Mouse (Mus musculus) testis, adult 2 months (tissue): ENCODE results near the gene Prkaa1. TPM values are rescaled to one million over a fixed set of nuclear protein-coding genes. Genes with fewer than 3 reads are reported as not detected.
A peak's percentile ranks its signal among the peaks of the same experiment; 100 is the strongest.

Experiments used
- H3K27ac ChIP-seq: fragments of 200-500 bp; 2 replicates; pipeline ENCODE4 v1.5.1; 2012; ENCODE audit warnings: low read depth, low read length; ENCODE audit not compliant: control insufficient read depth, insufficient read depth
- H3K27me3 ChIP-seq: fragments of 200-500 bp; 2 replicates; pipeline ENCODE4 v1.6.1; 2012; ENCODE audit warnings: mild to moderate bottlenecking, low read length, moderate library complexity; ENCODE audit not compliant: control insufficient read depth, insufficient read depth
- H3K36me3 ChIP-seq: fragments of 200-500 bp; 2 replicates; pipeline ENCODE4 v1.6.1; 2012; ENCODE audit warnings: mild to moderate bottlenecking, low read length; ENCODE audit not compliant: control insufficient read depth, insufficient read depth
- H3K4me1 ChIP-seq: fragments of 200-500 bp; 2 replicates; pipeline ENCODE4 v1.6.1; 2012; ENCODE audit warnings: low read length; ENCODE audit not compliant: control insufficient read depth, insufficient read depth
- H3K4me3 ChIP-seq: fragments of 200-500 bp; 2 replicates; pipeline ENCODE4 v1.5.1; 2012; ENCODE audit warnings: low read depth, mild to moderate bottlenecking, low read length, moderate library complexity, mixed read lengths; ENCODE audit not compliant: control insufficient read depth
- CTCF ChIP-seq: fragments of 200-500 bp; IDR thresholded peaks from 2 replicates; pipeline ENCODE4 v1.5.1; 2012; ENCODE audit warnings: low read depth, mild to moderate bottlenecking, inconsistent platforms, low read length, moderate library complexity; ENCODE audit not compliant: control insufficient read depth, insufficient read depth, insufficient replicate concordance
- POLR2A ChIP-seq: fragments of 200-500 bp; IDR thresholded peaks from 2 replicates; pipeline ENCODE4 v1.6.1; 2012; ENCODE audit warnings: low read depth, mild to moderate bottlenecking, inconsistent platforms, low read length, moderate library complexity; ENCODE audit not compliant: control insufficient read depth
- polyA plus RNA-seq: library from polyadenylated mRNA; depleted of rRNA; stranded (reverse); fragments of >200 nt; gene quantifications from 2 replicates; pipeline ENCODE4 v1.2.3, GENCODE M21; 2012

The Prkaa1 gene
- polyA plus RNA-seq, 1 experiment: 6.3 TPM

DNA sequence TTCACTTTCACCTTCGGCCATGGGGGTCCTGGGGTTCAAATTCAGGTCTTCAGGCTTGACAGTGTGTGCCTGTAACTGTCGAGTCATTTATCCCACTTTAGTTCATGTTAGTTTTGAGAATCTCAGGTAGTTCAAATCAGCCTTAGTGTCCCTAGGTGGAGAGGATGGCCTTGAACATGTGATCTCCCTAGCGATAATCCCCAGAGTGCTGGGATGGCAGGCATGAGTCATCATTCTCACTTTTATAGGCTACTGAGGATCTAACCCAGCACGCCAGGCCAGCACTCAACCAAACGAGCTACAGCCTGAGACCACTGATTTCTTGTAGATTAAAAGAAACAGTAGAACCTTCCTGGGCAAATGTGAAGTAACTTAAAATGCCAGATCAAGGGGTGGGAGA lies 1.6 kb upstream of the Prkaa1 start:
- H3K4me1 ChIP-seq: peaks cover 5% of the 10 kb centered on the region
- TF ChIP-seq CTCF (no peak), POLR2A (no peak)
- H3K27ac ChIP-seq: no peak overlapping the region
- H3K4me3 ChIP-seq: no peak overlapping the region
- no peaks in the 10 kb centered on the region for H3K36me3 ChIP-seq
- H3K27me3 ChIP-seq: no peaks in the 10 kb centered on the region

- peaks cover 5% of the 10 kb centered on the region for H3K4me1 ChIP-seq
- TF ChIP-seq POLR2A (no peak), CTCF (no peak)
- H3K27ac ChIP-seq: no peak overlapping the region
- no peaks in the 10 kb centered on the region for H3K27me3 ChIP-seq
- no peak overlapping the region for H3K4me3 ChIP-seq
- H3K36me3 ChIP-seq: no peaks in the 10 kb centered on the region
Observed at GRCm38 (mm10) chr15:5142714-5143113, 947 bp upstream of the Prkaa1 start.

GRCm38 (mm10) chr15:5144021-5144778 lies 539 bp downstream of the Prkaa1 start:
- Histone ChIP-seq H3K36me3 (no peaks in the 10 kb centered on the region), H3K4me1 (peaks cover 7% of the 10 kb centered on the region), H3K4me3 (peak overlapping the region; percentile 99), H3K27ac (peak overlapping the region; percentile 80), H3K27me3 (no peaks in the 10 kb centered on the region)
- TF ChIP-seq POLR2A: no peak; the same call in 1 of the 2 replicates

DNA sequence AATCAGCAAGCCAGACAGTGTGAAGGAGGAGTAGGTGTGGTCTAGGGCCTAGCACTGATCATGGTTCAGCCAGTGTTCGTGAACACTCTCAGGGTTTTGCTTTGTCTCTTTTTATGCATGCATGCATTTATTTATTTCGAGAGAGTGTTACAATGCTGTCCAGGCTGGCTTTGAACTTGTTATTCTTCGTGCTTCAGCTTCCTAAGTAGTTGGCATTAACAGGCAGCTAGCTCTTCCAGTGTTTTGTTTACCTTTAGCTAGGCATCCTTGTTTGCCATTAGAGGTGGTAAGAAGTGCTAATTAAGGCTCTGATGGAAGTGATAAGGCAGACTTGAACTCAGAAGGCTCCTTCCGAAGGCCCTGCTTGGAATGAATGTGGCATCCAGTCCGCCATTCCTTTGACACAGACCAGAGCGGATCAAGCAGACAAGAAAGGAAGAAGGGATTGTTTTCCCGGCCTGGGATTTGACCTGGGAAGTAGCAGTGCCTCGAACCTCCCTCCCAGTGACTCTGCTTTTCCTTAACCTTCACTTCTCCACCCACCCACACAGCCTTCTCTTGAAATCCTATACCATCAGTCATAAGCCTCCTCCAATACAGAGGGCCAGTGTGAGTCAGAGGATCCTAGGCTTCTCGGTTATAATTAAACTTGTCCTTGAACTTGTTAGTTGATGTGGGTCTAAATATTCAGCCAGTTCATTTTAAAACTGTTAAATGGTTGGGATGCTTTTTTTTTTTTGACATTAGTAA lies 1.7 kb downstream of the Prkaa1 start:
- H3K4me3 ChIP-seq: no peak overlapping the region
- H3K27ac ChIP-seq: no peak overlapping the region
- H3K27me3 ChIP-seq: no peaks in the 10 kb centered on the region
- H3K36me3 ChIP-seq: no peaks in the 10 kb centered on the region
- peaks cover 7% of the 10 kb centered on the region for H3K4me1 ChIP-seq
- TF ChIP-seq POLR2A (no peak), CTCF (no peak)

DNA sequence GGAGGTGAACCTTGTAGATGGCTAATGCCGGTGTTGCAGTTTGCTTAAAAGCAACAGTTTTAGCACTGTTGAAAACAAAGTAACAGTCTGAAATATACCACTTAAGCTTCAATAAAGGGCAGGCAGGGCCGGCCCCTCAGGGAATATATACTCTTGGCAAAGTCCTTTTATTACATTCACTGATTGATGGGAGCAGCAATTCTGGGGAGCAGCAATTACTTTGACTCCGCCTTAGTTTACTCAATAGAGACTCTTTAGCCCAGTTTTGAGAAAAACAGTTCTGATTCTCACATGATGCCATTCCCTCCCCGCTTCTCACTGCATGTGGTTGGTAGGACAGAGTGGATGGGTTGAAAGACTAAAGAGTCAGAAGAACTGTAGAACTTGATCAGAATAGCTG lies 5.5 kb downstream of the Prkaa1 start:
- TF ChIP-seq CTCF: no peak
- TF ChIP-seq POLR2A: no peak
- H3K4me3 ChIP-seq: no peak overlapping the region
- peaks cover 5% of the 10 kb centered on the region for H3K4me1 ChIP-seq
- no peaks in the 10 kb centered on the region for H3K36me3 ChIP-seq
- H3K27ac ChIP-seq: no peak overlapping the region
- no peaks in the 10 kb centered on the region for H3K27me3 ChIP-seq

DNA sequence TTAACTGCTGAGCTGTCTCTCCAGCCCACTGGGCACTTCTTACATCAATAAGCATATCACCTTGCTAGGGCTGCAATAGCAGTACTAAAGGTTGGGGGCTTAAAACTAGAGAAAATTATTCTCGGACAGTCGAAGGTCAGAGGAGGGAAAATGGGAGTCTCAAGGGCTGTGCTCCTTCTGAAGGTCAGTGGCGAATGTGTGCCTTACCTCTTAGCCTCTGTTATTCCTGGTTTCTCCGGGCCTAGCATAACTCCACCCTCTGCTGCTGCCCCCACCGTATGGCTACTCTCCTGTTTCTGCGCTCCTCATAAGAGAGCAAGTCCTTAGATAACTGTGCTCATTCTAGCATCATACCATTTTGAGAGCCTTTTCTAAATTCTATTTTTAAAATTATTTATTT lies 8.5 kb downstream of the Prkaa1 start:
- no peak for TF ChIP-seq POLR2A
- no peak for TF ChIP-seq CTCF
- Histone ChIP-seq H3K36me3 (no peaks in the 10 kb centered on the region), H3K27ac (no peak overlapping the region), H3K4me1 (peaks cover 2% of the 10 kb centered on the region; the same call in 1 of the 2 replicates), H3K4me3 (no peak overlapping the region), H3K27me3 (no peaks in the 10 kb centered on the region)

- Histone ChIP-seq H3K36me3 (no peaks in the 10 kb centered on the region), H3K27ac (no peak overlapping the region), H3K4me1 (no peaks in the 10 kb centered on the region), H3K27me3 (no peaks in the 10 kb centered on the region), H3K4me3 (no peak overlapping the region)
- TF ChIP-seq CTCF (no peak), POLR2A (no peak)
Observed at GRCm38 (mm10) chr15:5154621-5155020, 11.0 kb downstream of the Prkaa1 start.
